Mouse (Mus musculus) brain, adult 10 weeks (tissue): ENCODE data around the gene Tbc1d16. TPM values are rescaled to one million over a fixed set of nuclear protein-coding genes. Genes with fewer than 3 reads are reported as not detected.

Experiments
- polyA plus RNA-seq: library from polyadenylated mRNA; stranded (reverse); fragments of 350-450 nt; fragmentation: Illumina TruSeq; extraction: RNeasy Lipid Tissue Mini Kit (QIAGEN cat#74804); gene quantifications from one replicate; pipeline ENCODE4 v1.2.3, GENCODE M21; 2015; ENCODE audit warnings: low read depth, low replicate concordance

The Tbc1d16 gene
- polyA plus RNA-seq: 21.5 TPM

DNA sequence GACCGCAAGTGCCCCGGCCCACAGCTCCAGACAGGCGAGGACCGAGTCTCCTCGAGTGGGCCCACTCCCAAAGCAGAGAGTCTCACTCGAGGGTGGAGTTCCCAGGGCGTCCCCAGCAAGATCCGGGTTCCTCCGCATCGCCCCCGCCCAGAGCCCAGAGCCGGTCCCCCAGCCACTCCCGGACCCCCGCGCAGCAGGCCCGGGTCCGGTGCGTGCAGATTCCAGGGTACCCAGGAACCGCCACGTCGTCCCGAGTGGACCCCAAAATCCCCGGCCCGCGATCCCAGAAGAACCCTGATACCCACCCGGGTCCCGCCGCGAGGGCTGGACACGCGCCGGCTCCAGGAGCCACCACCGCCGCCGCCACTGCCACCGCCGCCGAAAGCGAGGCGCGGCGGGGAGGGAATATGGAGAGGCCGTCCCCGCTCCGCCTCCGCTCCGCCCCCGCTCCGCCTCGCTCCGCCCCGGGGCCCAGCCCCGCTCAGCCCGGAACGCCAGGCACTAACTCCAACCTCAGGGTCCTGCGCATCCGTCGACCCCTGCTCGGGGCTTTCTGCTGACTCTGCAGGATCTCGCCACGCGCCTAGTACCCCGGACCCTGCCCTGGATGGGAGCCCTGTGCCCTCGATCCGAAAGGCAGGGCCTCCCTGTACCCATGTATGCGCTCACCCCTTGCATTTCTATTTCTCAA, at the start of gene Tbc1d16, which contains the start of gene Ccdc40:
Tbc1d16 (minus strand) TSS at position 409 of the 691 bp plus-strand sequence.
Ccdc40 (plus strand) TSS at position 482 of the 691 bp plus-strand sequence.

DNA sequence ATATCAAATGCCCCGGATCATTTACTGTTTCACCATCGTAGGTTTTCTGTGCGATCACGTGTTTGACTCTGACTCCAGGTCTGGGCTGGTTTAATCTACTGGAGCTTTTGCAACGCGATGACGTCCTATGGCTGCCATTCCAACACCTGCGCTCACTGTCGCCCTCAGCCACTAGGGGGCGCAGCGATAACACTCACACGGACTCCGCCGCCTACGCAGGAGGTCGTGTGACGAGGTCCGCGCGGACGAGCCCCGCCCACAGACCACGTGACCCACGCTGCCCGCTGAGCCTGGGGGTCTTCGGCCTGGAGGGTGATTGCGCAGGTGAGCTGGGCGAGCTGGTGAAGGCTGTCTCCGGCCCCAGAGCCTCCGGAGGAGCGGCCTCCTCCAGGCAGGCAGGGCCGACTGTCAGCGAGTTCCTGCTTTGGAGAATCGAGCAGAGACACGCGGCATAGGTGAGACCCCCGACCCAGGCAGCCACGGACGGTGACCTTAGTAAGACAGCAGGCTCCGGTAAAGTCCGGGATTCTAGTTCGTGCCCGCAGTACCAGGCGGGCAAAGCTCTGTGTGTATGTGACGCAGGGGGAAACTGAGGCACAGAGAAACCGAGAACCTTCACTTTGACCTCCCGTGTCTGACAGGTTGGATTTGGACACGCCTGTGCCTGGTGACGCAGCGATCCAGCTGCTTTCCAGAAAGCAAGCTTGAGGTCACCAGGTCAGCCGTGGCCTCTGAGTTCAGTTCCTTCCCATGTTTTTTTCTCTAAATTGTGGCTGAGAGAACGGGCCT, 39.7 kb upstream of the Tbc1d16 start, which contains the start of gene Gaa:
Gaa (plus strand) TSS at position 120 of the 789 bp plus-strand sequence.

Other genes starting within 250 kb of the Tbc1d16 start
- not detected for gene Enpp7, start 240.3 kb downstream of the Tbc1d16 start, polyA plus RNA-seq
- 2.1 TPM for gene Cbx2, start 205.5 kb downstream of the Tbc1d16 start, polyA plus RNA-seq
- gene Cbx8, start 187.5 kb downstream of the Tbc1d16 start, polyA plus RNA-seq: 15.5 TPM
- gene Cbx4, start 142.3 kb downstream of the Tbc1d16 start, polyA plus RNA-seq: 28.6 TPM
- 1.6 TPM for gene Ccdc40, start 73 bp upstream of the Tbc1d16 start, polyA plus RNA-seq
- 179 TPM for gene Gaa, start 39.4 kb upstream of the Tbc1d16 start, polyA plus RNA-seq
- 86.1 TPM for gene Eif4a3, start 71.6 kb upstream of the Tbc1d16 start, polyA plus RNA-seq
- 0.13 TPM for gene Card14, start 79.3 kb upstream of the Tbc1d16 start, polyA plus RNA-seq
- 3.9 TPM for gene Sgsh, start 127.0 kb upstream of the Tbc1d16 start, polyA plus RNA-seq
- gene Slc26a11, start 127.1 kb upstream of the Tbc1d16 start, polyA plus RNA-seq: 4.3 TPM
- gene Rnf213, start 164.6 kb upstream of the Tbc1d16 start, polyA plus RNA-seq: 5.3 TPM